Mouse (Mus musculus): Measurements from ENCODE around the gene Mfap1b.
"Not testable (repeated sequence)": the region's sequence is repeated elsewhere in the genome, so short reads cannot be mapped to it uniquely, and the experiment has no call there.

DNA sequence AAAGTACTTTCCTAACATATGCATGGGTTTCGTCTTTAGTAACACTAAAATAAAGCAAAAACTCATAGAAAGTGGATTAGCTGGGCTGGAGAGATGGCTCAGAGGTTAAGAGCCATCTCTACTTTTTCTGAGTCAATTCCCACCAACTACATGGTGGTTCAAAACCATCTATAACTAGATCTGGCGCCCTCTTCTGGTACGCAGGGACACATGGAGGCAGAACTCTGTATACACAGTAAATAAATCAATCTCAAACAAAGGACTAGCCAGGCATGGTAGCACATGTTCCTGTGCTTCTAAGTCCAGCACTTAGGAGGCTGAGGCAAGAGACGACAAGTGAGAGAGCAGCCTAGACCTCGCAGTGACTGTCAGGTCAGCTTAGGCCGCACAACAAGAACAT, 4.9 kb downstream of the Mfap1b start:
- TF ChIP-seq POLR2A (IDR thresholded peaks at IDR 0.05; ENCODE audit: insufficient read depth, low read depth, low read length); CTCF (IDR thresholded peaks at IDR 0.05); EP300 (IDR thresholded peaks at IDR 0.05; ENCODE audit: insufficient read depth, low read depth, low read length): not testable (repeated sequence)
